8 mouse cellular contexts compared by ENCODE assay signal in the genomic region with DNA sequence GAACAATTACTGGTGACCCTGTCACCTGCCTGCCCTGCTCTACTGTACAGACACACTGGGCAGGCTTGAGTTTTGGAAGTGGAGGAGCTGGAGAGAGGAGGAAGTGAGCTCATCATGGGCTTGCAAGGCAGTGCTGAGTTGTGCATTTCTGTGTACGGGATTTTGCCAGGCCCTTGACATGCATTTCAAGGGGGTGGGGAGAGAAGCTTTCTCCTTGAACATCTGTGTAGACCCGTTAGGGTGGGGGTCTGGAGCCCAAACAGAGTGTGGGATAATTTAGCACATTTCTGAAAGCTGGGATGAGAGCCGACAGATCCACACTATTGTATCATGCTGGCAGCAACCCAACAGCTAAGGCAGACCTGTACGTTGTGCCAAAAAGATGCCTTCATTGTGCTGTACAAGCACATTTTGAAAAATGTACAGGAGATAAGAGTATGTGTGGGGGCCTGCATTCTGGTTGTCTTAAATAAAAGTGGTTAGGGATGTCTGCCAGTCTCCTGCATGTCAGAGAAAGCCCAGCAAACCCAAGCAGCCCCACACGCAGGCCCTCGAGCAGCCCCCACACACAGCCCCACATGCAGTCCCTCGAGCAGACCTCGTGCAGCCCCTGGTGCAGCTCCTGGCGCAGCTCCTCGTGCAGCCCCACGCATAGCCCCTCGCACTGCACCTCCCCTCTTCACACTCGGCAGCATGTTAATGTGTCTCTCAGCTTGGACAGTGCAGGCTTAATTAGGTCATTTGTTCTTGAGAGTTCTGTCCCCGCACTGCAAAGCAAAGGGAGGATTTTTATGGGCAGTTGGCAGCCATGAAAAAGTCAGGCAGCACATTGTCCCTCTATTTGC. TPM values are rescaled to one million over a fixed set of nuclear protein-coding genes. Genes with fewer than 3 reads are reported as not detected.
A peak's percentile ranks its signal among the peaks of the same experiment; 100 is the strongest.
DNase-seq lines count a peak whose midpoint lies in the region; ATAC-seq and TF ChIP-seq lines count a peak whose summit lies in the region.

No protein-coding gene starts in this region.

- peaks cover 38% of the 10 kb centered on the region for H3K4me1 ChIP-seq in lung, embryonic 14.5 days (ENCODE audit: insufficient read depth)
- H3K4me1 ChIP-seq in embryonic facial prominence, embryonic 13.5 days: peaks cover 62% of the 10 kb centered on the region
- peaks cover 37% of the 10 kb centered on the region for H3K4me1 ChIP-seq in heart, postnatal 0 days (ENCODE audit: control insufficient read depth, insufficient read depth)
- no peaks in the 10 kb centered on the region for H3K4me1 ChIP-seq in liver, postnatal 0 days (ENCODE audit: insufficient read depth)

- H3K27me3 ChIP-seq in lung, embryonic 14.5 days (ENCODE audit: insufficient read depth, low read length): no peaks in the 10 kb centered on the region
- H3K27me3 ChIP-seq in embryonic facial prominence, embryonic 13.5 days: no peaks in the 10 kb centered on the region
- no peaks in the 10 kb centered on the region for H3K27me3 ChIP-seq in heart, postnatal 0 days (ENCODE audit: control insufficient read depth, insufficient read depth, low read length)
- H3K27me3 ChIP-seq in liver, postnatal 0 days (ENCODE audit: insufficient read depth, low read length): no peaks in the 10 kb centered on the region

- no peak for TF ChIP-seq CTCF in lung, embryonic 14.5 days (IDR thresholded peaks at IDR 0.05; ENCODE audit: low read depth)
- no peak for TF ChIP-seq CTCF in heart, postnatal 0 days (IDR thresholded peaks at IDR 0.05; ENCODE audit: low read depth)
- TF ChIP-seq CTCF in layer of hippocampus, adult 2 months (conservative IDR thresholded peaks at IDR 0.05): no peak
- TF ChIP-seq CTCF in liver, postnatal 0 days (IDR thresholded peaks at IDR 0.05; ENCODE audit: low read depth): no peak

- H3K27ac ChIP-seq in lung, embryonic 14.5 days (ENCODE audit: low read depth): peak overlapping the region; percentile 71
- peak overlapping the region; percentile 86 for H3K27ac ChIP-seq in embryonic facial prominence, embryonic 13.5 days
- H3K27ac ChIP-seq in heart, postnatal 0 days (ENCODE audit: low read depth): peak overlapping the region; percentile 52
- peak overlapping the region; percentile 33 for H3K27ac ChIP-seq in layer of hippocampus, adult 2 months
- H3K27ac ChIP-seq in liver, postnatal 0 days (ENCODE audit: low read depth): no peak overlapping the region

- H3K9me3 ChIP-seq in lung, embryonic 14.5 days (ENCODE audit: low read depth, low read length): peaks cover 3% of the 10 kb centered on the region; the same call in 1 of the 2 replicates
- H3K9me3 ChIP-seq in embryonic facial prominence, embryonic 13.5 days: peaks cover 4% of the 10 kb centered on the region; the same call in 1 of the 2 replicates
- no peaks in the 10 kb centered on the region for H3K9me3 ChIP-seq in heart, postnatal 0 days (replicated peaks; ENCODE audit: control insufficient read depth, low read length)
- no peaks in the 10 kb centered on the region for H3K9me3 ChIP-seq in liver, postnatal 0 days (ENCODE audit: low read length)

- peaks cover 10% of the 10 kb centered on the region; the same call in 1 of the 2 replicates for H3K36me3 ChIP-seq in lung, embryonic 14.5 days (ENCODE audit: insufficient read depth)
- peaks cover 16% of the 10 kb centered on the region for H3K36me3 ChIP-seq in embryonic facial prominence, embryonic 13.5 days
- H3K36me3 ChIP-seq in heart, postnatal 0 days (replicated peaks; ENCODE audit: control insufficient read depth, insufficient read depth, low read length): peaks cover 5% of the 10 kb centered on the region; the same call in 1 of the 2 replicates
- H3K36me3 ChIP-seq in liver, postnatal 0 days (replicated peaks; ENCODE audit: insufficient read depth, low read length): no peaks in the 10 kb centered on the region; the same call in 1 of the 2 replicates

- ATAC-seq in lung, embryonic 14.5 days (ENCODE audit: insufficient read depth): peak; percentile 93
- peak; percentile 79 for ATAC-seq in embryonic facial prominence, embryonic 13.5 days (ENCODE audit: insufficient number of reproducible peaks, insufficient read depth, low FRiP score, low TSS enrichment, low read depth)
- peak; percentile 71 for ATAC-seq in heart, postnatal 0 days (ENCODE audit: insufficient read depth, low read depth)
- peak; percentile 48 for ATAC-seq in liver, postnatal 0 days

- no peak for TF ChIP-seq EP300 in heart, postnatal 0 days (IDR thresholded peaks at IDR 0.05; ENCODE audit: low read depth)
- TF ChIP-seq EP300 in liver, postnatal 0 days (IDR thresholded peaks at IDR 0.05; ENCODE audit: low read depth): no peak

- H3K9ac ChIP-seq in lung, embryonic 14.5 days: peak overlapping the region; percentile 20; the same call in 1 of the 2 replicates
- no peak overlapping the region; the same call in 1 of the 2 replicates for H3K9ac ChIP-seq in embryonic facial prominence, embryonic 13.5 days
- H3K9ac ChIP-seq in heart, postnatal 0 days (replicated peaks; ENCODE audit: low read depth, low read length): no peak overlapping the region
- H3K9ac ChIP-seq in liver, postnatal 0 days (replicated peaks): no peak overlapping the region

- peak; percentile 92 for DNase-seq in lung, embryonic 14.5 days
- DNase-seq in lung, adult 18-20 months: no peak
- DNase-seq in heart, postnatal 0 days (ENCODE audit: low spot score): peak; percentile 56
- peak; percentile 51 to 70 for DNase-seq in layer of hippocampus, adult 2 months (ENCODE audit: low spot score in 2 of 2)
- DNase-seq in liver, postnatal 0 days: no peak
- peak; percentile 67 for DNase-seq in right cerebral cortex, postnatal 4 days
- DNase-seq in thymus, adult 18-20 months: no peak

- WGBS in lung, embryonic 14.5 days: 13% methylated on average over 14 of the region's 14 CpGs
- 18% methylated on average over 14 of the region's 14 CpGs for WGBS in embryonic facial prominence, embryonic 13.5 days
- 13% methylated on average over 14 of the region's 14 CpGs for WGBS in heart, postnatal 0 days
- WGBS in liver, postnatal 0 days (ENCODE audit: insufficient replicate concordance): 64% methylated on average over 14 of the region's 14 CpGs

- H3K4me2 ChIP-seq in lung, embryonic 14.5 days: peak overlapping the region; percentile 43
- H3K4me2 ChIP-seq in embryonic facial prominence, embryonic 13.5 days: peak overlapping the region; percentile 27
- H3K4me2 ChIP-seq in heart, postnatal 0 days (ENCODE audit: low read depth, low read length): peak overlapping the region; percentile 29
- no peak overlapping the region for H3K4me2 ChIP-seq in liver, postnatal 0 days (ENCODE audit: low read depth, low read length)

- no peak overlapping the region for H3K4me3 ChIP-seq in lung, embryonic 14.5 days (ENCODE audit: low read depth, low read length)
- no peak overlapping the region for H3K4me3 ChIP-seq in embryonic facial prominence, embryonic 13.5 days
- no peak overlapping the region for H3K4me3 ChIP-seq in heart, postnatal 0 days (ENCODE audit: low read depth, low read length)
- H3K4me3 ChIP-seq in layer of hippocampus, adult 2 months: no peak overlapping the region; the same call in 1 of the 2 replicates
- H3K4me3 ChIP-seq in liver, postnatal 0 days (ENCODE audit: low read depth, low read length): no peak overlapping the region

RNA-seq across cellular contexts. Expression of a gene that starts 27.5 kb away (rescaled TPM):
- 36.1 and 36.8 TPM in 2 replicates for polyA plus RNA-seq in lung, embryonic 14.5 days (2014; fragmentation: Nextera tagmentation; extraction: Ambion mirVana)
- polyA plus RNA-seq in embryonic facial prominence, embryonic 13.5 days (2015; fragmentation: Nextera tagmentation; extraction: Ambion mirVana): 38.7 and 39.6 TPM in 2 replicates
- total RNA-seq in heart, postnatal 0 days (2014; rRNA removed; ENCODE audit: low replicate concordance): 14.9 and 27.9 TPM in 2 replicates
- polyA plus RNA-seq in heart, postnatal 0 days (2015; fragmentation: Nextera tagmentation; extraction: Ambion mirVana): 4.8 and 5.4 TPM in 2 replicates
- 100 to 1,000 TPM; 102 TPM for total RNA-seq in layer of hippocampus, adult 2 months (2021)
- polyA plus RNA-seq in liver, postnatal 0 days (2015; fragmentation: Nextera tagmentation; extraction: Ambion mirVana): 2.0 and 2.3 TPM in 2 replicates

Comparison
In these comparisons a context has a peak if more than half of its experiments do, and no peak if none do; other contexts are left out.
1. DNase-seq: peak in lung, embryonic 14.5 days (single experiment), heart, postnatal 0 days (single experiment), layer of hippocampus, adult 2 months (2 of 2) and right cerebral cortex, postnatal 4 days (single experiment); none in lung, adult 18-20 months (0 of 2), liver, postnatal 0 days (single experiment) and thymus, adult 18-20 months (0 of 2).
2. Peak in every context shown above with its lines, with median percentiles within 50 percentile points of each other: ATAC-seq.